Mouse (Mus musculus): ENCODE data around the gene Lrrc20.
"Not testable (repeated sequence)": the region's sequence is repeated elsewhere in the genome, so short reads cannot be mapped to it uniquely, and the experiment has no call there.

The Lrrc20 gene

GRCm38 (mm10) chr10:61576120-61576767, 100.6 kb downstream of the Lrrc20 start:
- DNase-seq (ENCODE audit: low spot score in 2 of 2): no peak

- no peak for DNase-seq (ENCODE audit: low spot score in 2 of 2)
These were observed 111.7 kb downstream of the Lrrc20 start for GRCm38 (mm10) chr10:61587241-61587849.

DNA sequence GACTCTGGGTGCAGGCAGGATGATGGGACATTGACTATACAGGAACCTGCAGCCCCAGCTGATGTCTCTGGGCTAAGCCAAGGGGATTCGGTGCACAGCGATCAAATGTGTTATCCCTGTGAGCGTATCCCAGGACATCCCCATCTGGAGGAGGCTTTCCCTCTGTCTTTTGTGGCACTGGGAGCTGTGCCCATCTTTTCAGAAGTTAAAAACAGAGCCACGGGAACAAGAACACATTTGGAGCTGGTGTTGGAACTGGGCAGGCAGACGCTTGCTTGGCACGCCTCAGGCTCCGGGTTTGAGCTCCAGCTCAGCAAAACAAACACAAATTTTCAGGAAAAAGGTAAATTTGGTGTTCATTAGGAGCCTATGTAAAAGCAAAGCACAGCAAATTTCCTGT, 122.4 kb downstream of the Lrrc20 start:
- DNase-seq (ENCODE audit: low spot score in 2 of 2): no peak

DNA sequence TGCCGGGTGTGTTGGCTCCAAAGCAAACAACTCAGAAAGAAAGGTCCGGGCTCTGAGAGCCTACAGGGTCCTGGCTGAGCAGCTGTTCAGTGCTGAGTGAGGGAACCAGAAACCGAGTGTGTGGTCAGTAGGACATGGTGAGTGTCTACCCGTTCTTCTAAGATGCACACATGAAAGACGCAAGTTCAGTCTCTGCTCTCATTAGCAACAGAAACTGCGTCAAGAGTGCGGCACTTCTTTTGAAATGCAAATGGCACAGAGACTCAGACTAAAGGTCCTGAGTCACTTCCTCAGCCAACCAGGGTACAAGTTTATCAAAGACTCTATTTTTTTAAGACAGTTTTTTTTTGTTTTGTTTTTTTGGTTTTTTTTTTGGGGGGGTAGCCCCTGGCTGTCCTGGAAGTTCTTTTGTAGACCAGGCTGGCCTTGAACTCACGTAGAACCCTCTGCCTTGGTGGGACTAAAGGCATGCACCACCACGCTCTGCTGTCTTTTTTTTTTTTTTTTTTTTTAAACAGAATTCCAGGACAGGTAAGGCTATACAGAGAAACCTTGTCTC, 124.0 kb downstream of the Lrrc20 start:
- DNase-seq (ENCODE audit: low spot score in 2 of 2): no peak

DNA sequence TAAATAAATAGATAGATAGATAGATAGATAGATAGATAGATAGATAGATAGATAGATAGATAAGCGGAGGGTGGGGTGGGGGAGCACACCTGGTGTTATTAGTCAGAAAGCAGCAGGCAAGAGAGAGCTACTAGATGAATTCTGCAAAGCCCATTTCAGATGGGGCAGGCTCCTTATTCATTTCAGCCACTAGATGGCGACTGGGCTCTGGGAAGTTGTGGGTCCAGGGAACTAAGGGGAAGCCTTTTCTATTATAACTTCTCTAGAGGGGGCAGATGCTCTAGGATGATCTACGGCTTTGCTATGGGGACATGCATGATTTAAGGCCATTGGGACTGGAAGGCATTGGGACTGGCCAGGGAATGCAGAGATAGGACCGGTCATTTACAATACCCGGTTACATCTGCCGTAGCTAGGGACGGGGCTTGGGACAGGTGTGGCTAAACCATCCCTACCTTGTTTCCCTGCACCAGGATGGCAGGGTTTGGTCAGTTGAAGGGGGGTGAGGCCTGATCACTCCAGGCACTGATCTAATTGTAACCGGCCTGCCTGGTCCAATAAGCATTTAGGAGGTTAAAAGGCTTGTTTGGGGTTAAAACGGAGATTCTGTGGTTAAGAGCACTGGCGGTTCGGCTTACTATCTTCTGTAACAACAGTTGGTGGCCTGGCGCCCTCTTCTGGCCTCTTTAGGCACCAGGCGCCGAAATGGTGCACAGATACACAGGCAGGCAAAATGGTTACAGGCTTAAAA, 126.9 kb downstream of the Lrrc20 start:
- peak in 1 of 2 experiments; percentile 44 for DNase-seq (ENCODE audit: low spot score in 2 of 2)

GRCm38 (mm10) chr10:61604376-61605065, 128.9 kb downstream of the Lrrc20 start:
- no peak for DNase-seq (ENCODE audit: low spot score in 2 of 2)

- DNase-seq (ENCODE audit: low spot score in 2 of 2): not testable (repeated sequence)
These were observed 129.8 kb downstream of the Lrrc20 start for GRCm38 (mm10) chr10:61605381-61605780.

DNA sequence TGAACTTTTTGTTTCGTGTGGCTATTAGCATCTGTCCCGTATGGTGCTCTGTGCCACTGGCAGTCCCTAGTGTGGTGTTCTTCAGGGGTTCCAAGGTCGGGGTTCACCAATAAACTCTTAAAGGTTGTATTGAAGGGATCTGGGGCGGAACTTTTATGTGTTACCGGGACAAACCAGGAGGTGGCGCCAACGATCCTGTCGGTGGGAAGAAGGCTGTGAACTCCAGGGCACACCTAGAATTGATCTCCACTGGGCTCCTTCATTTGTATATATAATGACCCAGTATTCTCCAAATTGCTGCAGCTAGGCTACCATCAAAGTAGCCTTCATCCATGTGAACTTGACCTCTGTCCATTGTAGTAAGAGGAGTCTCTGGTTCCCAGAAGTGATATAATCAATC, 130.2 kb downstream of the Lrrc20 start:
- DNase-seq (ENCODE audit: low spot score in 2 of 2): peak in 1 of 2 experiments; percentile 61

DNA sequence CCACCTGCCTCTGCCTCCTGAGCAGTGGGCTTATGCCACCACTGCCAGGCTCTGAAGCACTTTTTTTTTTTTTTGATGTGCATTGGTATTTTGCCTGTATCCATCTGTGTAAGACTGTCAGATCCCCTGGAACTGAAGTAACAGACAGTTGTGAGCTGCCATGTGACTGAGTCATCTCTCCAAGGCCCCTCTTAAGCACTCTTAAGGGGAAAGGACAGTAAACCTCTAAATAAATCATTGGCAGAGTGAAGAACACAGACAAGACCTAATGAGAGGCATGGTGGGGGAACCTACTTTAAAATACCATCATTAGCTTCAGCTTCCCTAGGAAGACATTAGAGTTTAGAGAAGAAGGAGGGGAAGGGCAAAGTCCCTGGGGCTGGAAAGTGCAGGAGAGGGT, 132.6 kb downstream of the Lrrc20 start:
- no peak for DNase-seq (ENCODE audit: low spot score in 2 of 2)

DNA sequence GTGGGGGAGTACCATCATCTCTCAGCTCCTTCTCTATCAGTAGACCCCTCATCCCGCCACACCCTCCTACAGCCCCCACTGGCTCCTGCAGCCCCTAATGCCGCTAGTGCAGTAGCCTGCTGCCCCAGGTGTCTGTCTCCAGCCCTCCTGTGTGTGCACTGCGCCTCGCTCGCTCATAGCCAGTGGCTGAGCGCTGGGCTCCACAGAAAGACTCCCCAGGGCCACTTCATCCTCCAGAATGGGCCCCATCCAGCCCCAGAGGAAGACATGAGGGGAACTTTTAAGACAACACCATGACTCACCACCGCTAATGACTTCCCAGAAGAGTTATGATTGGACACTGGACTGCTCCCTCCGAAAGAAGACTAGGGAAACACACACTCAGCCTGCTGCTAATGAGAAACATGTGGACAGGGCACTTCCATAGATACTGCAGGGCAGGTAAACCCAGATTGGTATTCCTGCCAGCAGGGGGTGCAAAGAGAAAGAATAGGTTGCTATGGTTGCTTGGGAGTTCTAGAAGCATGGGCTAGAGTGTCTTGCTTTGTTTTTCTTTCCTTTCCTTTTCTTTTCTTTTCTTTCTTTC, 135.1 kb downstream of the Lrrc20 start:
- no peak for DNase-seq (ENCODE audit: low spot score in 2 of 2)

DNA sequence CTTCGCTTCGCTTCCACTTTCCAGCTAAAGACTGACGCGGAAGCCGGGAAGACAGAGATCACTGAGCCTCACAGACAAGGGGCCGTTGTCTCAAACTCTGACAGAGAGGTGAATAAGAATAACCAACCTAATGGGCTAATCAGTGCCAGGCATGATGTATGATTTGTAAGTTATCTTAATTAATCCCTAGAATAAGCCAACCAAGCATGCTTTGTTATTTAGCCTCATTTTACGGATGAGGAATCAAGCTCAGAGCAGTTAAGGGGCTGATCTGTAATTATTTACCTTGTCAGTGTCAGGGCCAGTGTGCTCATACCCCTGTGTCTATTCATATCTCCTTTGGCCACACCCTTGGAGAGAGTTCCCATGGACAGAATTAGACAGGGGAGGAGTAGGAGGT, 138.7 kb downstream of the Lrrc20 start:
- no peak for DNase-seq (ENCODE audit: low spot score in 2 of 2)

DNA sequence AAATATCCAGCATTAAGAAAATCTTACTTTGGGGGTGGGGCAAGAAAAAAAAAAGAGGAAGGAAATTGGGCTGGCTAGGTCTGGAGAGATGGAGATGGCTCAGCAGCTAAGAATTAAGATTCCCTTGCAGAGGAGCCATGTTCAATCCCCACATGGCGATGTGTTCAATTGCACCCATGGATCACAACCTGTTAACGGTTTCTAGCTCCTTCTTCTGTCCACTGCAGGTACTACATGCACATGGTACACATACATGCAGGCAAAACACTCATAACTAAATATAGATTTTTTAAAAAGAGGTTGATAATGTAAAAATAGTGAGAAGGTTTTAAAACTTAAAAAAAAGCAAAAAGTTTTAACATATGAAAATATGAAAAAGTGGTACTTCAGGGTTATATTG, 142.9 kb downstream of the Lrrc20 start:
- DNase-seq (ENCODE audit: low spot score in 2 of 2): no peak

DNA sequence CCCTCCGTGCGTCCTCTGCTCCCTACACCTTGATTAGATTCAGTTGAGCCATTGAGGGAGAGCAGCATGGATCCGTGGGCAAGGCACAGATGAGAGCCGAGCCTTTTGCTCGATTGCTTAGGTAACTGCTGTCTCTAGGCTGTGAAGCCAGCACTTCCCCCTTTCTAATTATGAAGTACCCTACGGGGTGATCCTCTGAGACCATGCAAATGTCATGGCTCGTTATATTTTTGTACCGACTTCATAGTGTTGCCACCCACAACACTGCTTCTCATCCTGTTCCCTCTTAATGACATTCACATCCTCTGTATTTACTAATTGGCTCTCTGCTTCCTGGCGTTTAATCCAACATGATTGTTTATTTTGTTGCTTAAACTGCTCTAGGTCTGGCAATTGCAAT, 146.1 kb downstream of the Lrrc20 start:
- peak; percentile 6 to 10 for DNase-seq (ENCODE audit: low spot score in 2 of 2)

DNA sequence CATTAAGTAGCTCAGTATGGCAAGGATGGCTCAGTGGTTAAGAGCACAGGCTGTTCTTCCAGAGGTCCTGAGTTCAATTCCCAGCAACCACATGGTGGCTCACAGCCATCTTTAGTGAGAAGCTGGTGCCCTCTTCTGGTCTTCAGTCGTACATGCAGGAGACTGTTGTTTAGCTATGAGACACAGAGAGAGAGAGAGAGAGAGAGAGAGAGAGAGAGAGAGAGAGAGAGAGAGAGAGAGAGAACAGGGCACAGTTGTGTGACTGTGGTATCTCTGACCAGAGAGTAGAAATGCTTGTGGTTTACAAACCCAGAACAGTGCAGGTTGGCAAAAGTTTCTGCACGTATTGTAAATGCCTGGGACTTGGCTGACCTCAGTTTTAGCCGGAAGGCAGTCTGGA, 148.3 kb downstream of the Lrrc20 start:
- not testable (repeated sequence) for DNase-seq (ENCODE audit: low spot score in 2 of 2)

GRCm38 (mm10) chr10:61624771-61625170, 149.2 kb downstream of the Lrrc20 start:
- no peak for DNase-seq (ENCODE audit: low spot score in 2 of 2)

DNA sequence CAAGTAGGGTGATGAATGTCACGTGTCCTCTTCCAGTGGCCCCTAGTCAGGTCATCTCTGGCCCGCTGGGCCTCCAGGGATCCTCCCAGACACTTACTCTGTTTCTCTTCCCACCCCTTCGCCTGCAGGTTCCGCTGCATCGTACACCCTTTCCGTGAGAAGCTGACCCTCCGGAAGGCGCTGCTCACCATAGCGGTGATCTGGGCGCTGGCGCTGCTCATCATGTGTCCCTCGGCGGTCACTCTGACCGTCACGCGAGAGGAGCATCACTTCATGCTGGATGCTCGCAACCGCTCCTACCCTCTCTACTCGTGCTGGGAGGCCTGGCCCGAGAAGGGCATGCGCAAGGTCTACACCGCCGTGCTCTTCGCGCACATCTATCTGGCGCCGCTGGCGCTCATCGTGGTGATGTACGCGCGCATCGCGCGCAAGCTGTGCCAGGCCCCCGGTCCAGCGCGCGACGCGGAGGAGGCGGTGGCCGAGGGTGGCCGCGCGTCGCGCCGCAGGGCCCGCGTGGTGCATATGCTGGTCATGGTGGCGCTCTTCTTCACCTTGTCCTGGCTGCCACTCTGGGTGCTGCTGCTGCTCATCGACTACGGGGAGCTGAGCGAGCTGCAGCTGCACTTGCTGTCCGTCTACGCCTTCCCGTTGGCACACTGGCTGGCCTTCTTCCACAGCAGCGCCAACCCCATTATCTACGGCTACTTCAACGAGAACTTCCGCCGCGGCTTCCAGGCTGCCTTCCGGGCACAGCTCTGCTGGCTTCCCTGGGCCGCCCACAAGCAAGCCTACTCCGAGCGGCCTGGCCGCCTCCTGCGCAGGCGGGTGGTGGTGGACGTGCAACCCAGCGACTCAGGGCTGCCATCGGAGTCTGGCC, 150.0 kb downstream of the Lrrc20 start:
- peak; percentile 13 to 37 for DNase-seq (ENCODE audit: low spot score in 2 of 2)

GRCm38 (mm10) chr10:61626551-61626950, 150.9 kb downstream of the Lrrc20 start:
- no peak for DNase-seq (ENCODE audit: low spot score in 2 of 2)

- DNase-seq (ENCODE audit: low spot score in 2 of 2): no peak
These were observed 151.8 kb downstream of the Lrrc20 start for GRCm38 (mm10) chr10:61627195-61627937.

GRCm38 (mm10) chr10:61627938-61628250, 152.3 kb downstream of the Lrrc20 start:
- DNase-seq (ENCODE audit: low spot score in 2 of 2): no peak

Data from right cerebral cortex, adult 2 months (tissue).